Mouse (Mus musculus) bone marrow, adult 2 months (tissue): ENCODE data around the gene Unkl.

Source experiments
- CTCF ChIP-seq: fragments of 200-500 bp; IDR thresholded peaks from 2 replicates; pipeline ENCODE4 v1.5.1; 2011; ENCODE audit warnings: low read length, control low read depth; ENCODE audit not compliant: control insufficient read depth, insufficient read depth
- POLR2A ChIP-seq: fragments of 200-500 bp; IDR thresholded peaks from 2 replicates; pipeline ENCODE4 v1.6.1; 2011; ENCODE audit warnings: low read depth, mild to moderate bottlenecking, control low read depth, low read length, borderline replicate concordance; ENCODE audit not compliant: control insufficient read depth

- TF ChIP-seq CTCF (no peak), POLR2A (no peak; the same call in 1 of the 2 replicates)
Observed at GRCm38 (mm10) chr17:25239695-25240636, 51.8 kb downstream of the Unkl start, which contains the start of the genes Gnptg and Tsr3.
